Mouse (Mus musculus): ENCODE measurements around the gene Zfp950. TPM values are rescaled to one million over a fixed set of nuclear protein-coding genes. Genes with fewer than 3 reads are reported as not detected.

Zfp950 gene
- total RNA-seq, 2 experiments from 2014 or later, result 17.1 to 34.4 TPM

DNA sequence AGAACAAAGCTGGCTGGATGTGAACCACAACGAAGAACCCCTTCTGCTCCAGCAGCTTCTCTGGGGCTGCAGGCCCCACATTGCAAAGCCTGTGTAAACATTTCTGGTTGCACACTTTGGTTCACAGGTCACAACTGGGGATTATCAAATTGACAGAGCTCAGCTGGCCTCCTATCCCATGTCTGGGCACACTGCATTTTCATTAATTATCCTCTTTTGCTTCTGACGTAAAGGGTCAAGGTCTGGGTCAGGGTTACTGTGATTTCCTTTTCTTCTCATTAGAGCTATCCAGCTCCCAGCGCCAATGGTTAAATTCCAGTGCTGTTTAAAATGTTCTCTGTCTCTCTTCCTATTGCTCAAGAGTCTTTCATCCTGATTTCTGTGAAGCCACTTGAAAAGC lies 83.1 kb downstream of the Zfp950 start:
- peak; percentile 58 for DNase-seq

DNA sequence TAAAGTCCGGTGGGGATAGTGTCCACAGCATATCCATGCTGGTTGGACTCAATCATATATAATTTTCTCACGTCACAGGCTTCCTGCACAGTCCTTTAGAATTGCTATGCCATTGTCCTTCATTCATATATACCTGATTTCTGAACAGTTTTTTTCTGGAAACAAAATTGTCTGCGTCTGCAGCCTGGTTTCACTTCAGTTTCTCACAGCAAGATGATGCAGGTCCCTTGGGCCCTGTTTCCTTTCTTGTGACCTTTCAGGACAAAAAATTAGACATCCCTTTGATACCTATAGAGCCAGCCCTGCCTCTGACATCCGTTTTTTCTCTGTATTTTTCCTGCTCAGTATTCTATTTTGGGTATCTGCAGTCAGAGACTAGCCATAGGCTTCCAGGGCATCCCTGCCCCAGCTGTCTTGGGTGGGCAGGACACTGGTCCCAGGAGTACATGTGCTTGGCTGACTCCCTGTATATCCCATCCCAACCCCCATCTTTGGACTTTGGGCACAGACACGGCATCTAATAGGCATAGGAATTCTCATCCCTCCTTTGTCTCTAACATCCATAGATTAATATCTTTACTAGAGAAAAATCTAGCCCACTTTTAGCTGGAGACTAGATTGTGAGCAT lies 83.7 kb downstream of the Zfp950 start:
- no peak for DNase-seq

DNA sequence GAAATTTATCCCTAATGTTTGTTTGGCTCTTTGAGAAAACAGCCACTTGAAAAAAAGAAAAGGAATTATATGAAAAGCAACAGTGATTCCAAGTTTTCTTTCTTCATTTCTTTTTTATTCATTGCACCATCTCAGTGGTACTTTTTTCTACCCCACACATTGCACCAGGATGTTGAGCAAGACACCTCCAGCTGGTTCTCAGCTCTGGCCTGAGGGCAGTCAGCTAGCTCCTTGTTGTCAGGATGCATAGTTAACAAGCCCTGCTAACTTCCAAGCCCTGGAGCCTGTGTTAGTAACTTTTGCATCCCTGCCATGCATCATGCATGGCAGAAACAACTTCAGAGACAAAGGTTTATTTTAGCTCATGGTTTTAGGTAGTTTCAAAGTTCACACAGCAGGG lies 87.9 kb downstream of the Zfp950 start:
- DNase-seq, result no peak

DNA sequence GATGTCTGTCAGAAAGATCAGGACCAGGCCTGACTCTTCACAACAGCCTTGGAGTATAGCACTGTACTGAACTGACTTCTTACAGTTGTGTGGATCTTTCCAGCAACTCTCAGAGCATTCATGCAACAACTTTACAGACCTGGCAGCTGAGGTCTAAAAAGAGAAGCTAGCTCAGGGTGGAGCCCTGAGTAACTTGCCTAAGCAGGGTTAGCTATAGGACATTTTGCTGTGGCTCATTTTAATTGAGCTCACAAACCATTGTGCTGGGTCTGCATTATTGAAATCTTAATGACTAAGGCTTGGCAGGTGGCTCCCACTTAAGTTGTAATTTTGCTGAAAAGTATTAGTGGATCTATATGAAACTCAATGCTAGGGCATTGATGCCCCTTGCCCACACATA lies 88.6 kb downstream of the Zfp950 start:
- DNase-seq, result no peak

DNA sequence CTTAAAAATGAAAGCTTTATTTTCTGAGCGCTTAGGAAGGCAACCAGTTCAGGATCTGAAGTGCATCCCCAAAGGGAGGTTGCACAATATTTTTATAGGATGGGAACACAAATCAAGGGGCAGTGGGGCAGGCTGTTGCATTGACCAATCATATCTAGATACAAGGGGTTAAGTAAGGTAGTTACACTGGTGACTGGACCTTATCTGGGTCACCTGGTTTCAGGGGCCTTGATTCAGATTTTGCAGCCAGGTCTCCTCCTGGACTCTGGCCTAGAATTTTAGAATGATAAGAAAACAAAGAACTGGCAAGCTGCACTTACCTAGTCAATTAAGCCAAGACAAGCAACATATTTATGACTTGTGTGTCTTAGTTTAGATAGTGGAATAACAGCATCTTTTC lies 89.5 kb downstream of the Zfp950 start:
- DNase-seq, result no peak

DNA sequence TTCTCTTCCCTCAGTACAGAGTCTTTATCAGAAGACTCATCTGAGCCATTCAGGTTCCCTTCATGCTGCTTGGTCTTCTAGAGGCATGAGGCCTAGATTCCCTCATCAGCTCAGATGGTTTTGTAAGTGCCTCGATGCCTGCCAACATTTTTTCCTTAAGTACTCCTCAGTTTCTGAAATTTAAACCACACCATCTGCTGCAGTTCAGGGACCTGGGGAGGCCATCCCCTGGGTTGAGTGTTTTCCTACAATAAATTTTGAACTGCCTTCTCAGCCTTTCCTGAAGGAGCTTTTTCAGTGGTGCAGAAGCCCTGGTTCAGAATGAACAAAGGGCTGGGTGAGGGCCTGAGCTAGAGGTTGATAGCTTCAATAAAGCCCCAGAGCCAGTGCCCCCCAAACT lies 91.2 kb downstream of the Zfp950 start:
- DNase-seq, result peak; percentile 31

DNA sequence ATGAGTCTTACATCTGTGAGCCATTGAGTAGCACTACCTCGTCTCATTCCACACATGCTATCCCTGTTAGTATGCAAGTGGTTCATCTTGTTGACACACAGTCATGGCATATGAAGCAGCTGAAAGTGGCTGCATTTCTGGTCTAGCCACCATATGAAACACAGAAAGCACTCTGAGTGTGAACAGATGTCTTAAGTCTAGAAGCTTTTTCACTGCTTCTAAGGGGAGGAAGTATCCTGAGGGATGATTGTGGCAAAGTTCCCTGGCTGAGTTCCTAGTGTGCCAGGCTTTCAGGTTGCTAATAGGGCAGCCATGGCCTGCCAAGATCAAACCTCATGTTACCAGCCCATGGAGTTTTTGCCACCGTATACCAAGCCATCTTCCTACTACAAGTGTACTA lies 92.0 kb downstream of the Zfp950 start:
- peak; percentile 66 for DNase-seq

DNA sequence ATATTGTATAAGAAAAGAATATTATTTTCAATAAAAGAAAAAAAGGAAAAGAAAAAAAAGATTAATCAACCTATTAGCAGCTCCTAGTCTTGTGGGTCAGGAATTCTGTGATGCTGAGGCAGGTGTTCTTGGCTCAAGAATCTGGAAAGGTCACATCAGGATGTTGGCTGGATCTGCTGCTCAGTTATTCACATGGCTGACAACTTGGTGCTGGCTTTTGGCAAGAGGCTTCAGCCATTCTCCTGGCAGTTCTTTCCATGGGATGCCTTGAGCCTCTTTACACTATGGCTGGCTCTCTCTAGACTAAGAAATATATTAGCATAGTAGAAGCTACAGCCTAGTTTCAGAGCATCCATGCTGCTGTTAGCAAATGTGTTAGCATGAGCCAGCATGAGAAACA lies 101.5 kb downstream of the Zfp950 start:
- no peak for DNase-seq

DNA sequence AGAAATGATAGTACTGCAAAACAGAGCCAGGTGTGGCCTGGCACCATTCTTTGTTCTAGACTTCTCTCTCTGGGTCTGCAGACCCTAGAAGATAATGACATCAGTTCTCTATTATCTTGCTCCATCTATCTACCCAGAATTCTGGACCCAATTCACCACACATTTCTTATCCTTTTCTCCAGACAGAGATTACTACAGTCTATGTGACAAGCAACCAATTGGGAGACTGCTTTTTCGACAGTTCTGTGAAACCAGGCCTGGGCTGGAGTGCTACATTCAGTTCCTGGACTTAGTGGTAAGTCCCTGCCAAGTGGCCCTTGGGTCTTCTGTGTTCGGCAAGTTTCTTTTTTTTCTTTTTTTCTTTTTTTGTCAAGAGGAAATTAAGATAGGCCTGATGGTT lies 109.1 kb downstream of the Zfp950 start:
- no peak for DNase-seq

DNA sequence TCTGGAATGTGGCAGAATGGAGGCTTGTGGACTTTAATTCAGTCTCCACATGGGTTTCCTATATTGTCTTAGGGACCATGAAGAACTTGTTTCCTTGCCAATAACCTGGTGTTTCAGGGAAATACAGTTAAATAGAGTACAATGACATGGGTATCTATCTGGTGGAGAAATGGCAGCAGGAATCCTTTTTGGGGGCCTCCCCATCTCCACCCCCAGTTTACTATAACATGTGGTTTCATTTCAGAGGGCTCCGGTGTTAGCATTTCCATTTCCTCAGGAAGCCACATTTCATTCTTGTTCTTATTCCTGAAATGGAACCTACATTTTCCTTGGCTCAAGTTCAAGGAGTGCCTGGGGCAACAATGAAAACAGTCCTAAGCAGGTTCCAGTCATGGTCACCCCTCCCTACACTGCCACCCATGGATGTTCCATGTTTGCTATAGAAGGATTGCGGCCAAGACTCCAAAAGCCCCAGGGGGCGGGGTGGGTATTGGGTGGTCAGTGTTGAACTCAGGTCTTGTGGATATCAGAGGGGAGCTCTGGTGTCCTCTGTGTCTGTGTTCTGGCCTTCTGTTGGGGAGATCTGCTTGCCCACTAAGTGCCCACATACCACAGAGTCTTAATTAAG lies 118.6 kb downstream of the Zfp950 start:
- no peak for DNase-seq

DNA sequence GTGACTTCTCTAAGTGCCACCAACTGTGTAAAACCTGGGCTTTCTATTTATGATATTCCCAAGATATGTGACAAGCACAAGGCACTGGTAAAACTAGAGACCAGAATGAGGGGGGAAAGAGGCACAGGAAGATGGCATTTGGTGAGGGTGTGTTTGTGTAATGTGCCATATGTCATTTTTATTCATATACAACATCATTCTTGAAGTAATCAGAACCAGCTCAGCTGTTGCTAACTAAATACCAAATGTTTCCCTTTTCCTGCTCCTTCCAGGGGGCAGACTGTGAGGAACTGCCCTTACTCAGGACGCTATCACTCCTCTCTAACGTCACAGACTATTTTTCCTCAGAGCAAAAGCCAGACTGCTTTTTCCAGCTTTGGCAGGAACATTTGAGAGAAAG lies 119.1 kb downstream of the Zfp950 start:
- DNase-seq, result no peak

DNA sequence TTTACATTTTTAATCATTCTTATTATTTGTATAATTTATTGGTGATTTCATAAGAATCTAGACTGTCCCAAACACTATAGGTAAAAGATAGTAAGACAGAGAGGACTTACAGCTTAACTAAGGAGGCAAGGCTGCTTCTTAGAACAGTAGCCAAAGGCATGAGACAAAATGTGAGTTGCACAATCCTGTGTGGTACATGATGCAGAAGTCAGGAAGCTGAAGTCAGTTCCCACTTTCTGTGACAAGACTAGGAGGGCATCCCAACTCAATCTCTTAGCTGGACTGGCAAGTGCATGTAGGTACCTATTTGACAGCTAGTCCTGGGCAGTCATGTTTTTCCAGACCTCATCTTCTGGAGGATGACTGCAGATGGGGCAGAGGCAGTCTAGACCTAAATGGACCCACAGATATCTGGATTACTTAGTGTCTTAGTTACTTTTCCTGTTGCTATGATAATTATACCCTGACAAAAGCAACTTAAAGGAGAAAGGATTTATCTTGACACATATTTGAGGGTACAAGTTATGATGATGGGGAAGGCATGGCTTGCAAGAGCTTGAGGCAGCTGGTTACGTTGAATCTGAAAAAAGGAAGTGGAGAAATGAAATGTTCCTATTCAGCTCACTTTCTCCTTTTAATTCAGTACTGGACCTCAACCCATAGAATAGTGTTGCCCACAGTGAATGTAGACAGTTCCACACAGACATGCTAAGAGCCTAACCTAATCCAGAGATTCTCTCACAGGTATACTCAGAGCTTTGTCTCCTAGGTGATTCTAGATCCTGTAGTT lies 123.0 kb downstream of the Zfp950 start:
- DNase-seq, result no peak

DNA sequence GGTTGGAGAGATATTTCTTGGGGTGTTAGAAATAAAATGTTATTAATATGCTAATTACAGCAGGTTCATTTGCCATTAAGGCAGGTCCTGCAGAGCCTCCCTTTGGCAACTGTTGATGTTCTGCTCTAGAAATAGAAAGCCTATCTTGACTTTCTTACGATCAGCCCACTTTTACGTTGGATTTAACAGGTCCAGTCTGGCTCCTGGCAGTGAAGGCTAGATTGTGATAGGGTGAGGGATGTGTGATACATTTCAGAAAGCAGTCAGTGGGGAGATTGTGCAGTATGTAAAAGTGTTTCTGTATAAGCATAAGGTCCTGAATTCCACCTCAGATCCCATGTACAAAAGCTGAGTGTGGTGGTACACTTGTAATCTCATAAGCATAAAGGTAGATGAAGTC lies 131.4 kb downstream of the Zfp950 start:
- no peak for DNase-seq

Other genes starting within 250 kb of the Zfp950 start
- under 1 TPM in 1 of 2 experiments, not detected in 1; 0.27 TPM for gene Gm7102, start 35.5 kb upstream of the Zfp950 start, total RNA-seq (2021)
- not detected for gene Gm6020, start 43.0 kb upstream of the Zfp950 start, total RNA-seq (2021)
- 10 to 100 TPM; 14.8 to 24.7 TPM for gene Csf2ra, start 87.6 kb upstream of the Zfp950 start, total RNA-seq (2021)
- not detected for gene Gm21060, start 156.2 kb upstream of the Zfp950 start, total RNA-seq (2021)

Data from adrenal gland, postnatal 10 days (tissue).